Mouse (Mus musculus) megakaryocyte, embryonic 14.5 days (primary cell): ENCODE data around the gene Atp1a4.

Source experiments
- FLI1 ChIP-seq: IDR thresholded peaks from 2 replicates; pipeline ENCODE4 v1.6.1; 2012; ENCODE audit warnings: low read length, inconsistent platforms, mixed read lengths
- GATA1 ChIP-seq: IDR thresholded peaks from 3 replicates; pipeline ENCODE4 v1.6.1; 2012; ENCODE audit warnings: mixed read lengths, low read length, inconsistent platforms, borderline replicate concordance

DNA sequence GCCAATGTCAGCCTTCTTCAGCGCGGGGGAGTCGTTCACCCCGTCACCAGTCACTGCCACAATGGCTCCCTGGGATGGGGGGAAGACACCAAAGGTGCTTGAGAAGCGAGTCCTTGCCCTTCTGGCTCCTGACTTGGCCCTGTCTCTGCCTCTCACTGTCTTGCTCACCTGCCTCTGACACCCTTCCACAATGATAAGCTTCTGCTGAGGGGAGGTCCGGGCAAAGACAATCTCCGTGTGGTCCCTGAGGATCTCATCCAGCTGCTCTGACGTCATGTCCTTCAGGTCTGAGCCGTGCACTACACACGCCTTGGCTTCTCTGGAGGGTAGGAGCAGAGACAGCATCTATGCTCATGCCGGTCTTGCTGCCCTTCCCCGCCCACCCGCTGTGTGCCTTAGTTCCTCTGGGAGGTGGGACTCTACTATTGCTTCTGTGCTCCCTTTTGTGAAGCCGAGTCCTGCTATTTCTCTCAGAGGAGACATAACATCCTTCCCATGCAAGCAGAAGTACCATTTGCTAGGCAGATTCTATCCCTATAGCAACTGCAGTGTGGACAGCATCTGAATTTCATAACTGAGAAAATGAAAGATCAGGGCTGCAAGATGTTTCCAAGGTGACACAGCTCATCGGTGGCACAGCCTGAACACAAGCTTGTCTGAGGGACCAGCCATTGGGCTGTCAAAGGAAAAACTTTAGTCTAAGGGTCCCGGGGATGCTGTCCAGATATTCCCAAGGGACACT lies 21.7 kb upstream of the Atp1a4 start:
- no peak for TF ChIP-seq GATA1
- TF ChIP-seq FLI1, result no peak
